Mouse (Mus musculus) embryo, embryonic 11 days (tissue): ENCODE measurements at regions not wholly inside any gene's neighbourhood (a gene's known extent, or its start where the extent isn't known, plus 50 kb on each side); places are given as distances from the start of the nearest gene placed in this dataset.

Experiments used
- DNase-seq: peaks from one replicate; pipeline ENCODE4 v3.0.0-alpha.2; 2015

DNA sequence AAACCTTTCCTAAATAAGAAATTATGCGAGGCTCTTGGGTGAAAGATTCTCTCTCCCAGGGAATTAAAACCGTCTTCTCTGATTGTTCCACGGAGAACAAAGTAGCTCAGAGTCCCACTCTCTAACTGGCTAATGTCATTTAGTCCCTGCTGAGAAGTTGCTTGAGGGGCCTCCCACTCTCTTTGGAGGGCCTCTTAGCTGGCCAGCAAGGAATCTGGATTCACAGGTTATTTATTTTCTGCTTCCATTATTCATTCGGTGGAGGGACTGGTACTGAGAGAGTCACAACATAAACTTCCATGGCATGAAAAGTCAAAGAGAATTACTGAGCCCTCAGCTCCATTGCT lies 210.8 kb downstream of the Mex3b start:
- no peak for DNase-seq

DNA sequence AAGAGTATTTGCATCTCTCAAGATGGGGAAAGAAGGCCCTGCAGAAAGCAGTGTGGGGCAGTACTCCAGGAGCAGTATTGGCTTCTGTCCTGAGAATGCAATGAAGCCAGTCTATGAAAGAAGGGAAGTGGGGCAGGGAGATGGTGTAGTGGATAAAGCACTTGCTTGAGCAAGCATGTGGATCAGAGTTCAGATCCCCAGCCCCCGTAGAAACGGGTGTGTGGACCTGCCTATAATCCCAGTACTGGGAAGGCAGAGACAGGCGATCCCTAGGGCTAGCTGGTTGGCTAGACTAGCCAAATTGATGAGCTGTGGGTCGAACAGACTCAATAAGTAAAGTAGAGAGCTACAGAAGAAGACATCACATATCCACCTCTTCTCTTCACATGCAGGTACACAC lies 211.6 kb downstream of the Mex3b start:
- no peak for DNase-seq

DNA sequence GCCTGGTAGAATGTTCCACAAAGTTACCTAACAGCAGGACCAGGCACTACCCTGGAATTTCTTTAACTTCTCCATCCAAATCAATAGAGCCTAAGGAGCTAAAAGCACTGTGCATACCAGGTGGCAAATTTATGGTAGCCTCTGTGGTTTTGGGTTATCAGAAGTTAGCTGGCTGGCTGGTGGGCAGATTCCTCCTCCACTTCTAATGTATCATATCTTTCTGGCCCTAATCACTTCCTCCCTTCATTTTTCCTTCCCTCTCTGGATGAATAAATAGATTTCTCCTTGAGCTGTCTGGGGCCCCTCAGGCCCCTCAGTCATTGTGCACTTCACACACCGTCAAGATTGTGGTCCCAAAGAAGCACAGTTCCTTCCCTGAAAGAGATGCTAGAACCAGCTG lies 212.7 kb downstream of the Mex3b start:
- DNase-seq = no peak

DNA sequence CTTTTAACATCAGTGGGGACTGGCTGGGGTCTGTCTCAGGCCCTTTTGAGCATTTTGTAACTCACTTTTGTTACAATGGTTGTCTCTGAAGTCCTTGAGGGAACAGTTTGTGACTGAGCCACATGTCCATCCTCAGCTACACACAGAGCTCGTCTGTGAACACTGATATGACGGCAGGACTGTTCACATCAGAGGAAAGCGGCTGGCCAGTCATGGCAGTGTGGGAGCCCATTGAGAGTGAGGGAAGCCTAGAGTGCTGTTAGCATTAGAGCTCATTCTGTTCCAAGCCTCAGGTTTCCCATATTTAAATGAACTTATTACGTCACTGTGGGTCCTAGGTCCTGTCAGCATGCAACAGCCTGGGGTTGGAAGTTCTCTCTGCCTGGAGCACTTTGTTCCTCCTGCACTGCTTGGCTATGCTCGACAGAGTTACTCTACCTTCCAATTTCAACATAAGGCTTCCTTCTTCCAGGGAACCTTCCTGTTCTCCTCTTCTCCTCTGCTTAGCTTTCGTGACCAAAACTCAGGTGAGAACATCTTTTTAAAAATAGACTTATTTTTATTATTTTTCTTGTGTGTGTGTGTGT lies 217.5 kb downstream of the Mex3b start:
- DNase-seq = no peak

DNA sequence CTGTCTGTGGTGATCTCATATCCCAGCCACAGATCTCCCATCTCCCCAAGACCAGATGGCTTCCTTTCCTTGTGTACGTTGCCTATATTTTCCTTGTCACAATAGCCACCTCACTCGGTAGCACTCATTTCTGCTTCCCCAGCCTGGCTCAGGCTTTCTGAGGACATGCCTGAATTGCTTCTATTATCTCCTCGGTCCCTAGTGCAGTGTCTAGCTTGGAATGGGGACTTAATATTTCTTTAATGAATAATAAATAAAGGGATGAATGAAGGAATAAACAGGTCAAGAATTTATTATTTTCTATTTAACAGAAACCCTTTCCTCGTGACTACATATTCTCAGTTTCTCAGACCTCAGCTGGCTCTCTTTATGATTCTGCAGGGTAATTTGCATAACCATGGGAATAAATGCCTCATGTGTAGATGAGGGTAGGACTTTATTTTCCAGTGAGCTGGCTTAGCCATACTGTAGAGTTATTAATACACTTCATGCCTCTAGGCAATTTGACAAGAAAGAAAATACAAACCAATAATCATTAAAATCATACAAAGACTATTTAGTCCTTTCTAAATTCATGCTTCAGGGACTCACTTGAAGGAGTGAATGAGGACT lies 218.5 kb downstream of the Mex3b start:
- no peak for DNase-seq

DNA sequence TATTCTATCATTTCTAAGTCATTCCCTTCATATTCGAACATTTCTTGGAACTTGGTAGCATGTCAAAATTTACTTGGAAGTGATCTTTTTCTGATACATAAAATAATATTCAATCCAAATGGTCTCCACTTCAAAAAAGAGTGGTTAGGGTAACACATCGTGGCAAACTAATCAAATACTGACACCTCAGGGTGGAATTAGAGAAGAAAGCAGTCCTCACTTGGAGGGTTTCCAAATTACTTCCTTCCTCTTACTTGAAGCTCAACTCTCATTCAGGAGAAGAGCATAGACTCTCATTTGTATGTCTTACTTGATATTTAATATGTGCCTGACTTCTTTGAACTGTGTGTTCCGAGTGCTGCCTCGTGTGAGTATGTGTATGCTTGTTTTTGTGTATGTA lies 220.3 kb downstream of the Mex3b start:
- no peak for DNase-seq

DNA sequence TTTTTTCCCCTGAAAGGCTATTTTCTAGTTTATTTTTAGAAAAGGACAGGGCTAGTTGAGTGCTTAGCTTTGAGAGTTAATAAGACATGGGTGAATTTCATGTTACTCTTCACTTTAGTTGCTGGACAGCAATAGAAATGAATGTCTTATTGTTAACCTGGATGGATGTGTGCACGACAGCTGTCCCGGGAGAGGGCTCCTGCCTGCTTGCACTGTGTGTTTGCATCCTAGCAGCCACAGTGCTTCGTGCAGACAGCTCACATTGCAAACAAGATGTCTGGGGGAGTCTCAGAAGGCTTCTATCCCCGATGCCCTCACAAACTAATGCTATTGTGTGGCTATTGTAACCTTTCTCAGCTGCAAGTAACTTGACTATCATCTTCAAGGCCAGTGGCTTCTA lies 221.0 kb downstream of the Mex3b start:
- no peak for DNase-seq

DNA sequence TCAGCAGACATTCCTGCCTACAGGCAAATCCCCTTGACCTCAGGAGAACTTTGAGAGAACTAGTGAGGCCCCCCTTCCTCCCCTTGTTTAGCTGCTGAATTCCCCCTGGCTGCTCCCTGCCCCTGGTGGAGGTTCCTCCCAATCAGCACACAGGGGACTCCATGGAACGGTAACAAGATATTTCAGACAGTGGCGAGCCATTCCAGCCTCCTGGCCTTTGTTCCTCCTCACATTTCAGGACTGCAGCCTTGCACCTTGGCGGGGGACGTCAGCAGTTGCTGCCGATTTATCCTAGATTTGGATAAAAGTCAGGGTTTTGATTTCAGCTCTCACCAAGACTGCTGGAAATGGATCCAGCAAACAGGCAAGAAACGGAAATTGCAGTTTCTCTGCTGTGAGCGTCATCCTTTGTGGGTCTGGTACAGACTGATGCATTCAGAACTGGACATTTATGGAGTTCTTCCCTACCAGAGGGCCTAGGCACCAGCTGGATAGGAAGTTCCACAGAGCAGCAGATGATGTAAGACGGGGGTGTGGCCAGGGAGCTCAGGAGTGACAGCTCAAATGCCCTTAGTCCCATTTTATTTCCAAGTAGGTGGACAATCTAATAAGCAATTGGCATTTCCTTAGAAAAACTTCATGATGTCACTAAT lies 222.3 kb downstream of the Mex3b start:
- peak; percentile 67 for DNase-seq

DNA sequence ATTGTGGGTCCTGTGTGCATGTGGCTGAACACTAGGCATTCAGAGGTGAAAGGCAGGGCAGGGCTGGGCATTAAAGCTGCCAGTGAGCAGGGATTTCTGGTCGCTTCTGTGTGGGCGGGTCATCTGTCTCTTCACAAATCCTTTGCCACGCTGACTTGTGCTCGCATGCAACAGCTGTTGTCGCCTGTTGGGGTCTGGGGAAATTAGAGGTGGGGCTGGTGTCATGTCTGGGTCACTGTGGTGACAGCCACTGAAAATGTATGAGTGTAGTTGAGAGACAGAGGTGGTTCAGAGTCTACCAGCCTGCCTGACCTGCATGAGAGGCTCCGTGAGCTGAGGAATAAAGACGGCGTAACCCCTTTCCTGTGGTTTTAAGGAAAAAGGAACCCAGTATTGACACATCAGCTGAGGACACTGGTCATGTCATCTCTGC lies 226.8 kb downstream of the Mex3b start:
- peak; percentile 66 for DNase-seq

DNA sequence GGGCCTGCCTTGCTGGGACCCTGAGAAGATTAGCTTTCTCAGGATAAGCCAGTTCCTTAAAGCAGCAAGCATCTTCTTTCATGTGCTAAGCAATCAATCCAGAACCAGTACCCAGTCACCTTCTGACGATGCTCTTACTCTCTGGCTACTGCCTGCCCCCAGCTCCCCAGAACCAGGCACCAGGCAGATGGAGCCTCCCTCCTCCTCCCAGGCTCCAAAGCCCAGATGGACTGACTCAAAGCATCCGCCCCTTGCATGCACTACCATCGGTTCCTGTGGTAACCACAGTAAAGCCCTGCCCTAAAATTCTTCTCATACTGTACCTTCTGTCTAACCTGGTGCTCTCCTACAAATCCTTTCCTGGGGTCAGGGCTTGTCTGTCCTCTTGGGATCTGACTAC lies 227.8 kb downstream of the Mex3b start:
- no peak for DNase-seq

DNA sequence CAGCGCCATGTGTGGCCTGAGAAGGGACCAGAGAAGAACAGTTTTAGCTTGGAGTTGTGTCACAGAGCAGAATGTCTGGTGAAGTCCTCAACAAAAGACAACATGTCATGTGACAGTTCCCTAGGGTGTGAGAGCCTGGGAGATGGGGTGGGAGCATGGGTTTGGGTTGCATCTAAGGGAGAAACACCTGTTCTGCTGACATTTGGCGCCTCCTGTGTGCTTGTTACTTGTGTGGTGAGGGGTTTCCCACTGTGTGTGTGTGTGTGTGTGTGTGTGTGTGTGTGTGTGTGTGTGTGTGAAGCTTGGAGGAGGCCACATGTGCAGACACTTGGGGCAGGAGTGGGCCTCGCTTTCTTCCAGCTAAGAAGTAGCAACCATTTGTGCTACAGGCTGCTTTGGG lies 228.5 kb downstream of the Mex3b start:
- DNase-seq = no peak

DNA sequence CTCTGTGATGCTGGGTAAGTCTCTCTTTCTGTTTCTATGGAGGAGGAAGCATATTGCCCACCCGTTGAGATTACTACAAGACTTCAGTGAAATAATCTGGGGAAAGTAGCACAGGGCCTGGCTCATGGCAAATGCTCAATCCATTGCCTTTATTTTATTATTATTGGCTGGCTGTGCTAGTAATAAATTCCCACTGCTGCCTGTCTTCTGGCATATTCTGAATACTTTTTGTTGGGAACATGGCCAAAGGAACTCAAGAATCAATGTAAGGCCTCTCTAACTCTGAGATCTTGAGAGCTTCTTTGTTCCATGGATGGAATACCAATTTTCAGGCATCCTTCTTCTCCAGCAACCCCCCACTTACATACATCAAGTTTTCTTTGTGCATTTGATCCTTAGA lies 237.3 kb downstream of the Mex3b start:
- DNase-seq = no peak

DNA sequence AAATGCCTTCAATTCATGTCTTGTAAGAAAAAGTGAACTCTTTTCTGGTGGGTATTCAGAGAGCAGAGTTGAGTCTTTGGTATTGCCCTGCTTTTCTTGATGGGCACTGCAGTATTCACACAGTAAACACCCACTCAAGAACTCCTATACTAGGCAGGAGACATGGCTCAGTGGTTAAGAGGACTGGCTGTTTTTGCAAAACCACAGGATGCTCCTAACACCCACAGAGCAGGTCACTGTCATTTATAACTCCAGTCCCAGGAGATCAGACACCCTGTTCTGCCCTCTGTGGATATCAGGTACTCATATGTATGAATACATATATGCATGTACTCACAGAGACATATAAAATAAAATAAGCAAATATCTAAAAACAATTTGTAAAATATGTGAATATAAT lies 238.5 kb downstream of the Mex3b start:
- no peak for DNase-seq

DNA sequence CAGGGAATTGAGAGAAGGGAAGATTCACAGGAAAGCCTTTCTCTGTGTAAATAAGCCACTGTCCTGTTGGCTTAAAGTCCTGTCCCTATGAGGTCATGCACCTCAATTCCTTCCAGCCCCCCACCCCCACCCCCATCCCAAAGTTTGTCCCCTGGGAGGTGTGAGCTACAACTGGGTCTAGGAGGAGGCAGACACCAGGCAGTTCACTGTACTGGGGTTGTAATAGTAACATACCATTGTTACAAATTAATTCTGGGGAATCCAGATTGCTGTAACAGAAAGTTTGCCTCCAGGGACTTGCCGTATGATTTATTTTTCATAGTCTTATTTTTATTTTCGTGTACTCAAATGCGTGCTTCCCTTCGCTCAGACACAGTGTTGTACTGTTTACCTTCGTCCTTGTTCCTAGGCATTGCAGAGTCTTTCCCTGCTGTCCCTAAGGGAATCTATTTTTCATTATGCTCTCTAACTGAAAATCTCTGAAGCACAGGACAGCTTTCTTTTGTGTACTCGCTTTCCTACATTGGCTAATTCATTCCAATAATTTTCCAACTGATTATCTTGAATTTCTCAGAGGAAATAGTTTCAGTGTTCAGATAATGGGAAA lies 244.2 kb downstream of the Mex3b start:
- DNase-seq = no peak

DNA sequence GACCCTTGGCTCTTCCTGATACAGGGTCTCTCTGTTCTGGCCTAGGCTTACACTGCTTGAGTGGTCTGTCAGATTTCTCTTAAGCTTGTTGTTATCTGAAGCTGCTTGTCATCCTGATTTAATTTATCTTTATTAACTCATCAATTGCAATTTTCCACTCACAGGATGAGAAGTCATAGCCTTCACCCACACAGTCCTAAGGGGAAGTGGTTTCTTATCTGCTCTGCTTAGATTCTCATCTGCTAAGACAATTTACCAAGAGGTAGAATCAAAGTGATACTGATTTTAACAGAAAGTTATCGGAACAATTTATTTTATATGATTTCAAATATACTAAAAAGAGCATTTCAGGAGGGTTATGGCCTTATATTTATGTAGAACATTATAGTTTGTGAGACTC lies 249.4 kb downstream of the Mex3b start:
- no peak for DNase-seq

DNA sequence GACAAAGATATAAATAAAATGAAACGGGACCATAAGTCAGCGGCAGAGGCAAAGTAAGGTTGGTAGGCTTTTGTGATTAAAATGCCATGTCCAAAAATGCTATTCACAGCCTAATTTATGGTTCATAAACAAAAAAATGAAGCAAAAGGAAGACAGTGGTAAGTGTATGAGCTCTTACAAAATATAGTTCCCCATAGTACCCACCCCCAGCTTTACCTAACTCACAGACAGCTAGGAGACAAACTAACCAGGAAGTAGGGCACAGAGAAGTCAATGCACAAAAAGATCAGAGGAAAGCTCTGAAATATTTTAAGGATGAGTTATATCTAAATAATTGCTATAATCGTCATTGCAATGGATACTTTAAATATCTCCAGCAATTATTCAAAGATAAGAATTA lies 249.9 kb downstream of the Mex3b start:
- no peak for DNase-seq

DNA sequence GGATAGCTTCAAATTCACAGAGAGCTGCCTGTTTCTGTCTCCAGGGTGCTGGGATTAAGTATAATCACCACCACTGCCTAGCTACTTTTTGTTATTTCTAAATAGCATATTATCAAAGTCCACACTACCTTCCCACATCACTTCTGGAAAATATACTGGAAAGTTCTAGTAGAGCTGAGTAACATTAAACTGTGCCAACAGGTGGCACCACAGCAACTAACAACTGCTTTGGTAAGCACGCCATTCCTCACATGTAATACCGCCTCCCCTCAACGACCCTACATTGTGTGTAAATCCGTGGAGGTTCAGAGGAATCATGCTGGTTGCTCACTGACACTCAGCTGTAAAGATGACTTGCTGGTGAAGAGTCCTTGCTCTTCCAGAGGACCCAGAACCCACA lies 259.1 kb downstream of the Mex3b start:
- DNase-seq = no peak

DNA sequence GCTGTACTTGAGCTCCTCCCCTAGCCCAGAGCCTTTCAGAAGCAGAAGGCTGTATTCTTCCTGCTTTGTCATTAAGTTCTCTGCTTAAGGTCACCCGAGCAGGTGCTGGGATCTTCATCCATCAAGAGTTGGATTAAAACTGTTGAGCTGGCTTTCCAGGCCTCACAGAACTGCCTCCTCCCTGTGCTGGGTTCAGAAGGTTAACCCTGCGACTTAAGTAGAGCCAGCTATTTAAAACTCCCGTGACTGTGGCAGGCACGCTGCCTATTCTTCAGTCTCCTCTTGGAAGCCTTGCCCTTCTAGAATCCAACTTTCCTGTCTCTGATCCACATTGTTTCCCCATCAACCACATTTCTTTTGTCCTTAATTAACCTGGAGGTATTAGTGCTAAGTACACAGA lies 273.1 kb downstream of the Mex3b start:
- peak; percentile 34 for DNase-seq

DNA sequence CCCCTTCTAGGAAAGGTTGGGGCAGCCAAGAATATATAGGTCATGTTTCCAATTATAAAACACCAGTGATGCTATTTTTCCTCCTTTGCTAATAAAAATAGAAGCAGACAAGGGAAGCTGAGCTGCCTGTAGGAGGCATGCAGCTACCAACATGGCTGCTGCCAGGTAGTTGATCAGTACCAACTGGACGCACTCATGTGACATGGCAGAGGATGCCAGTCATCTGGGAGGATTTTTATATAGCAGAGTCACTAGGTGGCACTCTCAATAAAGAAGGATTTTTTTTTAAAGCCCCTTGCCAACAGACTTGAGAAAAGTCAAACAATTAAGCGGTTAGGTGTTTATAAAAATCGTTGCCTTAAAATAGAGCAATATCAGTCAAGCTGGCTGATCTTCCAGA lies 273.5 kb downstream of the Mex3b start:
- no peak for DNase-seq

DNA sequence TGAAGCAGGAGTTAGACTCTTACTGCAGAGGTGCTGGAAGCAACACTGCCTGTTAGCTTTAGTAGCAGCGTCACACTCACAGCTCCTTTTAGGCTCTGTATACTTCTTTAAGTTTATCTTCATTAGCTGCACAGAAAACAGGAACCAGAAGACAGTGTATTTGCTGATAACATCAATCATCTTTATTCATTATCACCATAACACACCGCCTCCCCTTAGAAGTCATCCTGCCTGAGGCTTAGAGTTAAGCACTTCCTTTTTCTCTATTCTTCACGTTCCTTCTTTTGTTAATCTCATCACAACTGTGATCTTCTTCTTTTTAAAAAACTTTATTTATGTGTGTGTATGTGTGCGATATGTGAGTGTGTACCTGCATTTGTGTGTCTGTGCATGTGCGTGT lies 276.9 kb downstream of the Mex3b start:
- DNase-seq = no peak

DNA sequence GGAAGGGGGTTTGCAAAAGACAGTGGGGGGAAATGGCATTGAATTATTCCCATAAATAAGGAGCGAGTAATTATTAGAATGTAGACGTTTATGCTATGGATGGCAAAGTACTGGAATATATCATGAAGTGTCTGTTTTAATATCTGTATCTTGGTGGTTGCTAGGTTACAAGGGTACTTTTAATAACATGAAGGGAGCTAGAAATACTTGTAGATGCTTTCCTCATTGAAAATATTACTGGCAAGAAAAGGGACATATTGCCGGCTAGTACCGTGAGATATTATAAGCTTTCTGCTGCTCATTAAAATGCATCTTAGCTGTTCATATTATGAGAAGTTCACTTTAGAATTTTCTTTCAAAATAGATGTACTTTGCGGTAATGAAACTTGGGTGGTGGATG lies 278.4 kb downstream of the Mex3b start:
- no peak for DNase-seq

DNA sequence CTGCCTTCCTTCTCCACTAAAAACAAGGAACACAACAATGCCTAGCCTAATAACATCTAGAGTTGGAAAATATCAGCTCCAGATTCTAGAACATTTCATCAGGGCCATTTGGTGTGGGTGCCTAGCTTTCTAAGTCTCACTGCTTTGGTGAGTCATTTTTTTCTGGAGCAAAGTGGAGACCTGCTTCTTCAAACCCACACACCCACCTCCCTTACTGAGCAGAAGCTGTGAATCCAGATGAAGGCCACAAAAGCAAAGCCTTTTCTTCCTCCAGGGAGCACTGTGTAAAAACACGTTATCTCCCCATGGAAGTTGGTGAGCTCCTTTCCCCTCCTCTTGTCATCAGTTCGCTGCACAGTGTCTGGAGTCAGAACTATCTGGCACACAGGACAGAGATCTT lies 294.1 kb downstream of the Mex3b start:
- no peak for DNase-seq

DNA sequence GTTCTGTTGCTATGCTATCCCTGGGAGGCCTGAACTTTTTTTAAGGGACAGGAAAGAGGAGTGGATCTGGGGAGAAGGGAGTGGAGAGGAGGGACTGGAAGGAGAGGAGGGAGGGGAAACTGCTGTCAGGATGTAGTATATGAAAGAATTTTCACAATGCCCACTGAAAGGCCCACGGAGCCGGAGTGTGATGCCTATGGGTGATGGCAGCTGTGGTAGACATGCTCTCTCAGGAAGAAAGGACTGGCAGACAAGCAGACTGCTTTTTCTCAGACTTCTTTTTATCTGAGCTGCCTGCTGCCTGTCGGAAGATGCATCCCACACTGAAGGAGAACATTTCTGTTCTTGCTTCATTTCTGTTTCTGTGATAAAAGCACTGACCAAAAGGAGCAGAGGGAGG lies 295.7 kb downstream of the Mex3b start:
- DNase-seq = no peak

DNA sequence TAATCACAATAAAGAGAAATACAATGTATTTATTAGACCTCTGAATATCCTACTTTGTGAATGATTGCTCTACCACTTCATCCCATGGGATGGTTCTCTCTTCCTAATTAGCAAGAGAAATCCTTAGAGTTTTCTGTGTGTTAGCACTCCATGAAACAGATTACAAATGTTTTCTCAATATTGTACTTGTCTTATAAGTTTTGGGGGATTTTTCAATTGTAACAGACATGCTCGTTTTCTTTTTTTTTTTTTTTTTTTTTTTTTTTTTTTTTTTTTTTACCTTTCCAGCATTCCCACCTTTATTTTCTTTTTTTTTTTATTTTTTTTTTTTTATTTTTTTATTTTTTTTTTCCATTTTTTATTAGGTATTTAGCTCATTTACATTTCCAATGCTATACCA lies 312.3 kb downstream of the Mex3b start:
- no peak for DNase-seq

DNA sequence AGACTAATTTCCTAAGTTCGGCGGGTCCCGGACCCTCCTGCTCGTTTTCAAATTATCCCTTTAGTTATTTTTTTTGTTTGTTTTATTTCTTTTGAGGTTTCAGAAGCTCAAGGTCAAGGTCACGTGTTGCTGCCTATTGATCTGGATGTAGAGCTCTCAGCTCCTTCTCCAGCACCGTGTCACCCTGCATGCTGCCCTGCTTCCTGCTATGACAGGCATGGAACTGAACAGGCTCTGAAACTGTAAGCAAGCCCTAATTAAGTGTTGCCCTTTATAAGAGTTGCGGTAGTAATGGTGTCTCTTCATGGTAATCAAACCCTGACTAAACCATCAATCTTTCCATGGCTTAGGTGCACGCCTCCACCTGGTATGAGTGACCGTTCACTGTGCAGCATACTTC lies 319.2 kb downstream of the Mex3b start:
- DNase-seq = no peak
